9 mouse cellular contexts compared by ENCODE assay signal in genomic region chr4:63291075-63291474, GRCm38 (mm10). TPM values are rescaled to one million over a fixed set of nuclear protein-coding genes. Genes with fewer than 3 reads are reported as not detected.
DNase-seq lines count a peak whose midpoint lies in the region; ATAC-seq lines count a peak whose summit lies in the region.
"Had no signal": no experiment of that assay in that cellular context is flagged by ENCODE, and none has a peak within 500 bp of the region (broad histone marks: within the 10 kb centered on the region; RNA-seq: fewer than 3 reads in every experiment).

No protein-coding gene starts in this region.

- 30% methylated on average over 7 of the region's 7 CpGs for WGBS in lung, embryonic 15.5 days

- no peak overlapping the region for H3K4me2 ChIP-seq in lung, embryonic 15.5 days

- no peak overlapping the region for H3K9ac ChIP-seq in lung, embryonic 15.5 days

- H3K4me1 ChIP-seq in lung, embryonic 15.5 days = peaks cover 17% of the 10 kb centered on the region

- peak; percentile 95 for ATAC-seq in lung, embryonic 15.5 days (ENCODE audit: borderline replicate concordance, extremely low read depth, low FRiP score, low TSS enrichment)

- no peak overlapping the region for H3K4me3 ChIP-seq in lung, embryonic 15.5 days

- peaks cover 60% of the 10 kb centered on the region for H3K36me3 ChIP-seq in lung, embryonic 15.5 days

- peak; percentile 49 for DNase-seq in adrenal gland, adult 2 months
- no peak for DNase-seq in adrenal gland, postnatal 4 days (ENCODE audit: low spot score in 2 of 2)
- peak; percentile 63 for DNase-seq in forelimb bud, embryonic 11.5 days (ENCODE audit: low read depth, low spot score)
- DNase-seq in heart, postnatal 4 days = peak; percentile 91
- DNase-seq in layer of hippocampus, adult 18-20 months (ENCODE audit: low spot score in 2 of 2) = peak; percentile 90 to 94
- DNase-seq in right cerebral cortex, adult 18-20 months = peak; percentile 94
- no peak for DNase-seq in thymus, postnatal 25 days

- H3K9me3 ChIP-seq in lung, embryonic 15.5 days = no peaks in the 10 kb centered on the region

- peak overlapping the region; percentile 81 for H3K27ac ChIP-seq in lung, embryonic 15.5 days

- no peaks in the 10 kb centered on the region for H3K27me3 ChIP-seq in lung, embryonic 15.5 days

RNA-seq across cellular contexts. Expression of gene Orm1, which starts 53.3 kb away (rescaled TPM):
- 10 to 100 TPM; 38.2 to 61.8 TPM for total RNA-seq in adrenal gland, adult 2 months (2021)
- polyA plus RNA-seq in adrenal gland, adult 2 months (2012; rRNA removed) = 13.8 and 18.0 TPM in 2 replicates
- 1 to 10 TPM; 1.2 to 1.6 TPM for total RNA-seq in adrenal gland, postnatal 4 days (2021)
- total RNA-seq in heart, postnatal 4 days (2021) = not detected
- total RNA-seq in layer of hippocampus, adult 18-20 months (2021) = not detected
- not detected in 2 replicates for polyA plus RNA-seq in lung, embryonic 15.5 days (2015; fragmentation: Nextera tagmentation; extraction: Ambion mirVana)
- total RNA-seq: neutrophil, adult 5-6 weeks had no signal

Comparison
In these comparisons a context has a peak if more than half of its experiments do, and no peak if none do; other contexts are left out.
1. DNase-seq: peak in adrenal gland, adult 2 months (single experiment), forelimb bud, embryonic 11.5 days (single experiment), heart, postnatal 4 days (single experiment), layer of hippocampus, adult 18-20 months (2 of 2) and right cerebral cortex, adult 18-20 months (single experiment); none in adrenal gland, postnatal 4 days (0 of 2) and thymus, postnatal 25 days (single experiment).
2. RNA of gene Orm1, which starts 53.3 kb away (total RNA-seq): 38.2 to 61.8 TPM in adrenal gland, adult 2 months; 1.2 to 1.6 TPM in adrenal gland, postnatal 4 days, not detected in heart, postnatal 4 days and not detected in layer of hippocampus, adult 18-20 months; every median in the first group is over 10 times any median in the second.